Mouse (Mus musculus) heart, postnatal 0 days (tissue): ENCODE data around the gene Mri1. TPM values are rescaled to one million over a fixed set of nuclear protein-coding genes. Genes with fewer than 3 reads are reported as not detected.
A peak's percentile ranks its signal among the peaks of the same experiment; 100 is the strongest.

ENCODE experiments used
- ATAC-seq: fragments of 200-750 bp; cut with Nextera tagmentation; 2 replicates; pipeline ENCODE4 v1.8.0; 2017; ENCODE audit warnings: low read depth, moderate number of reproducible peaks, moderate library complexity; ENCODE audit not compliant: insufficient read depth
- DNase-seq: peaks from one replicate; pipeline ENCODE4 v3.0.0-alpha.2; 2016; ENCODE audit warnings: low spot score
- H3K27ac ChIP-seq: fragments of 300-500 bp; sonication (generic); 2 replicates; pipeline ENCODE4 v1.5.1; 2014; ENCODE audit warnings: low read depth, mild to moderate bottlenecking
- H3K27me3 ChIP-seq: fragments of 300-500 bp; sonication (generic); 2 replicates; pipeline ENCODE4 v1.6.1; 2014; ENCODE audit warnings: low read length, mixed read lengths; ENCODE audit not compliant: control insufficient read depth, insufficient read depth
- H3K36me3 ChIP-seq: fragments of 300-500 bp; sonication (generic); replicated peaks from 2 replicates; pipeline ENCODE4 v1.6.1; 2014; ENCODE audit warnings: low read length, mixed read lengths; ENCODE audit not compliant: control insufficient read depth, insufficient read depth
- H3K4me1 ChIP-seq: fragments of 300-500 bp; sonication (generic); 2 replicates; pipeline ENCODE4 v1.6.1; 2014; ENCODE audit warnings: antibody characterized with exemption; ENCODE audit not compliant: control insufficient read depth, insufficient read depth
- H3K4me2 ChIP-seq: fragments of 300-500 bp; sonication (generic); 2 replicates; pipeline ENCODE4 v1.6.1; 2014; ENCODE audit warnings: low read depth, mild to moderate bottlenecking, low read length, moderate library complexity
- H3K4me3 ChIP-seq: fragments of 300-500 bp; sonication (generic); 2 replicates; pipeline ENCODE4 v1.5.1; 2014; ENCODE audit warnings: low read depth, low read length
- H3K9ac ChIP-seq: fragments of 300-500 bp; sonication (generic); replicated peaks from 2 replicates; pipeline ENCODE4 v1.6.1; 2014; ENCODE audit warnings: low read depth, low read length, mixed read lengths
- H3K9me3 ChIP-seq: fragments of 300-500 bp; sonication (generic); replicated peaks from 2 replicates; pipeline ENCODE4 v1.6.1; 2016; ENCODE audit warnings: low read length; ENCODE audit not compliant: control insufficient read depth
- CTCF ChIP-seq: IDR thresholded peaks from 2 replicates; pipeline ENCODE4 v1.5.1; 2016; ENCODE audit warnings: antibody characterized with exemption, control low read depth, low read depth
- EP300 ChIP-seq: IDR thresholded peaks from 2 replicates; pipeline ENCODE4 v1.6.1; 2016; ENCODE audit warnings: antibody characterized with exemption, low read depth
- WGBS: fragments of 180-500 bp; shearing (Covaris S2); extraction: QIAGEN DNeasy Blood & Tissue Kit; methylation state at CpG from one replicate; pipeline ENCODE4 v1.1.7; 2014; 5-methylcytosine and 5-hydroxymethylcytosine counted together
- polyA plus RNA-seq: library from polyadenylated mRNA; unstranded; fragments of >200 nt; fragmentation: Nextera tagmentation; extraction: Ambion mirVana; gene quantifications from 2 replicates; pipeline ENCODE4 v1.2.1, GENCODE M21; 2015
- total RNA-seq: library from RNA; depleted of rRNA; stranded (reverse); fragments of >200 nt; gene quantifications from 2 replicates; pipeline ENCODE4 v1.2.3, GENCODE M21; 2014; ENCODE audit warnings: low replicate concordance

Mri1 gene
- total and polyA plus RNA-seq, 2 experiments from 2014 or later = 25.8 to 39.2 TPM

GRCm38 (mm10) chr8:84249257-84250170, 7.6 kb downstream of the Mri1 start, which contains the start of gene D8Ertd738e:
Gene D8Ertd738e (minus strand): TSS chr8:84249719.
- no peaks in the 10 kb centered on the region for H3K9me3 ChIP-seq
- H3K4me3 ChIP-seq = peak within 1 kb of the TSS; percentile 81
- peaks cover 67% of the 10 kb centered on the region for H3K36me3 ChIP-seq
- peak within 1 kb of the TSS; percentile 73 for H3K9ac ChIP-seq
- DNase-seq (peak; percentile 94), ATAC-seq (peak; percentile 94)
- no peaks in the 10 kb centered on the region for H3K4me1 ChIP-seq
- H3K4me2 ChIP-seq = peak within 1 kb of the TSS; percentile 87
- 3% methylated on average over 52 of the region's 52 CpGs for WGBS
- TF ChIP-seq EP300 (peak; percentile 26; the same call in 1 of the 2 replicates), CTCF (no peak)
- H3K27me3 ChIP-seq = no peaks in the 10 kb centered on the region
- peak within 1 kb of the TSS; percentile 85 for H3K27ac ChIP-seq

- Histone ChIP-seq H3K27ac (peak overlapping the region; percentile 74), H3K9ac (no peak overlapping the region), H3K36me3 (peaks cover 31% of the 10 kb centered on the region), H3K4me3 (no peak overlapping the region), H3K9me3 (no peaks in the 10 kb centered on the region), H3K4me1 (peaks cover 19% of the 10 kb centered on the region; the same call in 1 of the 2 replicates), H3K27me3 (no peaks in the 10 kb centered on the region), H3K4me2 (no peak overlapping the region)
- WGBS = 31% methylated on average over 2 of the region's 2 CpGs
- TF ChIP-seq CTCF (no peak), EP300 (no peak)
- peak; percentile 24 for DNase-seq
- no peak for ATAC-seq
These were observed 15.3 kb downstream of the Mri1 start for GRCm38 (mm10) chr8:84241821-84242220.

GRCm38 (mm10) chr8:84241167-84241566, 16.0 kb downstream of the Mri1 start:
- Histone ChIP-seq H3K36me3 (peaks cover 24% of the 10 kb centered on the region), H3K4me1 (peaks cover 19% of the 10 kb centered on the region; the same call in 1 of the 2 replicates), H3K4me3 (no peak overlapping the region), H3K9ac (no peak overlapping the region), H3K9me3 (no peaks in the 10 kb centered on the region), H3K27me3 (no peaks in the 10 kb centered on the region), H3K27ac (peak overlapping the region; percentile 74), H3K4me2 (no peak overlapping the region)
- 35% methylated on average over 6 of the region's 6 CpGs for WGBS
- DNase-seq (no peak), ATAC-seq (no peak)
- no peak for TF ChIP-seq EP300
- TF ChIP-seq CTCF = no peak

GRCm38 (mm10) chr8:84237542-84238229, 19.4 kb downstream of the Mri1 start:
- WGBS = 13% methylated on average over 19 of the region's 19 CpGs
- H3K4me3 ChIP-seq = peak overlapping the region; percentile 99
- ATAC-seq (no peak; the same call in 1 of the 2 replicates), DNase-seq (no peak)
- H3K27ac ChIP-seq = peak overlapping the region; percentile 83
- no peaks in the 10 kb centered on the region for H3K27me3 ChIP-seq
- peaks cover 19% of the 10 kb centered on the region; the same call in 1 of the 2 replicates for H3K4me1 ChIP-seq
- H3K9me3 ChIP-seq = no peaks in the 10 kb centered on the region
- H3K36me3 ChIP-seq = 0 out of 2 replicates have a peak, but pooled peaks cover 11% of the 10 kb centered on the region
- TF ChIP-seq EP300 (no peak), CTCF (no peak)
- H3K4me2 ChIP-seq = peak overlapping the region; percentile 82
- H3K9ac ChIP-seq = peak overlapping the region; percentile 74

GRCm38 (mm10) chr8:84236998-84237473, 20.1 kb downstream of the Mri1 start, which contains the start of gene Zswim4:
Gene Zswim4 (minus strand): TSS chr8:84237055.
- Histone ChIP-seq H3K4me2 (peak within 1 kb of the TSS; percentile 89), H3K27ac (peak within 1 kb of the TSS; percentile 85), H3K4me1 (peaks cover 19% of the 10 kb centered on the region; the same call in 1 of the 2 replicates), H3K27me3 (no peaks in the 10 kb centered on the region), H3K4me3 (peak within 1 kb of the TSS; percentile 99), H3K9me3 (no peaks in the 10 kb centered on the region), H3K9ac (peak within 1 kb of the TSS; percentile 99), H3K36me3 (0 out of 2 replicates have a peak, but pooled peaks cover 11% of the 10 kb centered on the region)
- DNase-seq (peak; percentile 99), ATAC-seq (peak; percentile 98)
- TF ChIP-seq EP300 = peak; percentile 79; the same call in 1 of the 2 replicates
- TF ChIP-seq CTCF = no peak
- WGBS = under 1% methylated on average over 35 of the region's 35 CpGs
